Mouse (Mus musculus): ENCODE results near the gene Tspoap1.

Tspoap1 gene

DNA sequence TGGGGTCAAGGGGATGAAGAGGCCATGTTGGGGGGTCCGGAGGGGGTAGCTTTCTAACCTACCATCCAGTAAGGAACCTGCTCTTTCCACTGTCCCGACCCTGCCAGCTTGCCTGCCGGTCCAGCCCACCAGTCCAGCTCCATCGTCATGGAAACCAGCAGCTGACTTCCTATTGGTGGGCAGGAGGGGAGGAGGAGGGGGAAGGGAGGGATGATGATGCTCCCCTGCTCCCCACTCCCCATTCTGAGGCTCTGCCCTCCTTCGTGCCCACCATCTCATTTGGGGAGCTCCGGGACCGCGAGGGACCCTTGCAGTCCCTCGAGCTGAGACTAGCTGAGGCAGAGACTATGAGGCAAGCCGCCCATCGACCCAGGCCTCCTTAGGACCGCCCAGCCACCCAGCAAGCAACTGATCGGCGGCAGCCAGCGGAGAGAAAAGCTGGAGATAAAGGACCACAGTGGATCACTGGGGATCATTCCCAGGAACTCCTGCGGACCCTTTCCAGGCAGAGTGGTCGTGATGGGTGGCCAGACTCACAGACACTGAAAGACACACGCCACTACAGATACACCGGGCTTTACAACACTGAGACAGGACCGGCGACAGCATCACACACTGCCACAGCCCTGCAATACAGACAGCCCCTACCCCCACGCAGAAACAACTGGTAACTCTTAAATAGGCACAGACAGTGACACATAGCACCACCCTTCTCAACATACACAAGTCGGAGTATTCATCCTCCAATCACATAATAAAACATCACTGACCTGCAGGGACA is at the start of gene Tspoap1:
TSS of gene Tspoap1 (plus strand) at position 241 of the 781 bp plus-strand sequence.
- in situ Hi-C loops (cut with MboI, MseI) = no loop called here

- in situ Hi-C loops (cut with MboI, MseI) = no loop called here
Observed at GRCm38 (mm10) chr11:87712188-87712587, 48.2 kb upstream of the Tspoap1 start.

DNA sequence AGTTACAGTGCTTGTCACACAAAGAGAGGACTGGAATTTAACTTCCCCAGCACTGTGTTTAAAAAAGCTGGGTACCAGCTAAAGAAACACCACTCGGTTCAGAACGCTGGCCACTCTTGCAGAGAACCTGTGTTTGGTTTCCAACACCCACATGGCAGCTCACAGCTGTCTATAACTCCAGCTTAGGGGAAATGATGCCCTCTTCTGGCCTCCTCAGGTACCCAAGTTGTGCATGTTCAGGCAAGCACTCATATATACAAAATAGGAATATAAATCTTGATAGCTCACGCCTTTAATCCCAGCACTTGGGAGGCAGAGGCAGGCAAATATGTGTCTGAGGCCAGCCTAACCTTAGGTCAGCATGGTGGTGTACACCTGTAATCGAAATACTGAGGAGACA is 44.3 kb upstream of the Tspoap1 start:
- in situ Hi-C loops (cut with MboI, MseI) = no loop called here

GRCm38 (mm10) chr11:87719526-87719925 is 40.8 kb upstream of the Tspoap1 start:
- in situ Hi-C loops (cut with MboI, MseI) = no loop called here

- in situ Hi-C loops (cut with MboI, MseI) = no loop called here
Observed at GRCm38 (mm10) chr11:87720324-87720723, 40.0 kb upstream of the Tspoap1 start.

- in situ Hi-C loops (cut with MboI, MseI) = no loop called here
Observed at GRCm38 (mm10) chr11:87720839-87721238, 39.5 kb upstream of the Tspoap1 start.

DNA sequence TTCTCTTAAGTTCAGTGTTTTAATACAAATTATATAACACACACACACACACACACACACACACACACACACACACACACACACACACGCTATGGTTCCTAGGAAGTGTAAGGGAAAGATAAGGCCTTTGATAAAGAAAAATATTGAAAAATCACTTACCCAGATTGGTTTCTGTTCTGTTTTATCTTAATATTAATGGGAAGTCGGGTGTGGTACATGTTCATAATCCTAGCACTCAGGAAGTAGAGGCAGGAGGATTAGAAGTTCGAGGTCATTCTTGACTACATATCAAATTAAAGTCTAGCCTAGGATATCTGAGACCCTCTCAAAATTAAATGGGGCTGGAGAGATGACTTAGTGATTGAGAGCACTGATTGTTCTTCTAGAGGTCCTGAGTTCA is 38.2 kb upstream of the Tspoap1 start:
- in situ Hi-C loops (cut with MboI, MseI) = no loop called here

- in situ Hi-C loops (cut with MboI, MseI) = no loop called here
Observed at GRCm38 (mm10) chr11:87722891-87723290, 37.5 kb upstream of the Tspoap1 start.

- in situ Hi-C loops (cut with MboI, MseI) = loop anchor here (25.0 kb wide), 1 partner anchor 1138 kb away; no protein-coding TSS in a partner anchor
Observed at GRCm38 (mm10) chr11:87725515-87725914, 34.8 kb upstream of the Tspoap1 start.

DNA sequence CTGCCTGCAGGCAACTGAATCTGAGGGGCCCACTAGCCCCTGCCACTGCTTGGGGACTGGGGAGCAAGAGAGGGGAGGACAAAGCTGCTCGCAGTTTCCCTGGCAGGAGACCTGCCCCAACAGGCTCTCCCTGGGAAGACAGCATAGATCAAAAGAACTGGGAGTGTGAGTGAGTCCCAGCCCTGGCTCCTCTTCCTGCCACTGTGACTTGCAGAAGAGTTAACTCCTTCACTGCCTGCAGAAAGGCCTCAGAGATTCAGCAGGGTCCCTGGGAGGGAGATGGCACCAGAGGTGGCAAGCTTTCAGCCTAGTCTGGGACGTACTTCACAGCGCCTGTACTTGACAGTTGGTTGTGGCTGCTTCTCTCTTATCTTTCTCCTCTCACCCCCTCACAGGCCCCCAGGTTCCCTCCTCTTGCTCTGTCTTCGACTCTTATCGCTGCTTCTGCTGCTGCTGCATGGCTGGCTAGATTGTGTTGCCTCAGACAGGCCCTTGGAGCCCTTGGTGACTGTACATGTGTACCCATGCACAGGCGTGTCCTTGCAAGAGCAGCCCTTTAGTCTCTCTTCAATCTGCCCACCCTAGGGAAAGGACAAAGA is 34.3 kb upstream of the Tspoap1 start:
- in situ Hi-C loops (cut with MboI, MseI) = loop anchor here (25.0 kb wide), 1 partner anchor 1139 kb away; no protein-coding TSS in a partner anchor

DNA sequence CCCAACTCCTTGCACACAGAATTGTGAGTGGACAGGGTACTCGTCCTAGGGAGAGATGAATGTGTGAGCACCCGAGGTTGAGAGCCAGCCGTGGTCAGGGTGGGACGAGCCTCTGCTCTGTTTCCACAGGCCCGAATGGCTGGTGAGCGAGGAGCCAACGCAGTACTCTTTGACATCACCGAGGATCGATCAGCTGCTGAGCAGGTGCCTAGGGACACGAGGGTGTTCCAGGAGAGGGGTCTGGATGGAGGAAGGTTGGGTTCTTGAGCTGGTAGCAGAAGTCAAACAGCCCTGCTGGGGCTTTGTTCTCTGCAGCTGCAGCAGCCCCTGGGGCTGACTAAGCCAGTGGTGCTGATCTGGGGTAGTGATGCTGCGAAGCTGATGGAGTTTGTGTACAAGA is 33.3 kb upstream of the Tspoap1 start:
- in situ Hi-C loops (cut with MboI, MseI) = loop anchor here (25.0 kb wide), 1 partner anchor 1140 kb away; no protein-coding TSS in a partner anchor

DNA sequence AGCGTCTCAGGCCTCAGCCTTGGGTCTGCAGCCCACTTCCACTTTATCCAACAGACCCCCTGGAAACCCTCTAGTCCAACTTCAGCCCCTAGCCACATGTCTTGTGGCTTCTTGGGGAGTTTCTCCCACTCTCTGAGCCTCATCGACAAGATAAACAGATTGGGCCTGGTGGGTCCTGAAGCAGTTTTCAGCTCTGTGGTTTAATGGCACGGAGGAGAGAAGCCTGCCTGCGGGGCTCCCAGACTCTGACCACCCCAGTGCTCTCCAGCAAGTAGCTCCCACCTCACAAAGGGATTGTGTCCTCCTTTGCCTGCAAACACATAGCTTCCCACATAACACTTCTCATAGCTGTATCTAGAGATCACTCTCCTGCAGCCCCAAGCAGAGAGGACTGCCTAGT is 32.9 kb upstream of the Tspoap1 start:
- in situ Hi-C loops (cut with MboI, MseI) = loop anchor here (25.0 kb wide), 1 partner anchor 1140 kb away; no protein-coding TSS in a partner anchor

DNA sequence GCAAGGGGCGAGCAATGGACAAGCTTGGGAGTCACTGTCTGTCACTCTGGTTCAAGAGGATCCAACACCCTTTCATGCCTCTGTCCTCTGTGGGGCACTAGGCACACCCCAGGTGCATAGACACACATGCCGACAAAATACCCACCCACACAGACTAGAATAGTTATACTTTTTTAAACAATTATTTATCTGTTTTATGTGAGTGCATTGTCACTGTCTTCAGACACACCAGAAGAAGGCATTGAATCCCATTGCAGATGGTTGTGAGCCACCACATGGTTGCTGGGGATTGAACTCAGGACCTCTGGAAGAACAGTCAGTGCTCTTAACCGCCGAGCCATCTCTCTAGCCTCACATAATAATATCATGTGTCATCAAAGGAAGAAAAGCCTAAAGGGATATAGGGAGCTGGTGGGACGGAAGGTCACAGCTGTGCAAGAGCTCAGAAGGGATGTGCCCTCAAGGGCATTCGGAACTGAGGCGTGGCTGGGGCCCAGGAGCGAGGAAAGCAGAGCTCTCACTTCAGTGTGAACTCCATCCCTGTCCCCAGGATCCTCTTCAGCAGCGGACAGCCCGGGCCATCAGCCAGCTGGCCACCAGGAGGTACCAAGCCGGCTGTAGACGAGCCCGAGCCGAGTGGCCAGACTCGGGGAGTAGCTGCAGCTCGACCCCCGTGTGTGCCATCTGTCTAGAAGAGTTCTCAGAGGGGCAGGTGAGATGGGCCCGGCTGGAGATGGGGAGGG is 31.3 kb upstream of the Tspoap1 start:
- in situ Hi-C loops (cut with MboI, MseI) = loop anchor here (25.0 kb wide), 1 partner anchor 1142 kb away; no protein-coding TSS in a partner anchor

GRCm38 (mm10) chr11:87729593-87730185 is 30.7 kb upstream of the Tspoap1 start:
- in situ Hi-C loops (cut with MboI, MseI) = loop anchor here (25.0 kb wide), 1 partner anchor 1142 kb away; no protein-coding TSS in a partner anchor

DNA sequence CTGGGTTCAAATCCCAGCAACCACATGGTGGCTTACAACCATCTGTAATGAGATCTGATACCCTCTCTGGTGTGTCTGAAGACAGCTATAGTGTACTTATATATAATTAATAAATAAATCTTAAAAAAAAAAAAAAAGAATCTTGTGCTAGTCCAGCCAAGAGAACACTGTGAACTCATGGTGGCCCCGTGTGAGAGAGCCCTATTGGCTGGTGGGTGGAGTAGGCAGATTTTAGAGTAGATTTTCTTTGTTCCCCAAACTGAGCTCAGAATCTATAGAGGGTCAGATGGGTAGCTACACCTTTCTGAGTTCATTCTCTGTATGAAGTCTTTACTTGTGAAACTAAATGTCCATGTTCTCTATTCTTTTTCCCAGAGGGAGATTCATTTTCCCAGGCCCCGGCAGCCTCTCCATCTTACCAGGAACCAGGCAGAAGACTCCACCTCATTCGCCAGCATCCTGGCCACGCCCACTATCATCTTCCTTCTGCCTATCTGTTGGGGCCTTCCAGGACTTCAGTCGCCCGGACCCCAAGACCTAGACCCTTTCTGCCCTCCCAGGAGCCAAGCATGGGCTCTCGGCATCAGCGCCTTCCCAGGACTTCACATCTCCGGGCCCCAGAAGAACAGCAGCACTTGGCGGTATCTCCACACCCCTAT is 29.6 kb upstream of the Tspoap1 start:
- in situ Hi-C loops (cut with MboI, MseI) = loop anchor here (25.0 kb wide), 1 partner anchor 1143 kb away; no protein-coding TSS in a partner anchor

- in situ Hi-C loops (cut with MboI, MseI) = loop anchor here (25.0 kb wide), 1 partner anchor 1147 kb away; no protein-coding TSS in a partner anchor
Observed at GRCm38 (mm10) chr11:87734346-87734745, 26.0 kb upstream of the Tspoap1 start.

GRCm38 (mm10) chr11:87735691-87736090 is 24.6 kb upstream of the Tspoap1 start:
- in situ Hi-C loops (cut with MboI, MseI) = loop anchor here (25.0 kb wide), 1 partner anchor 1148 kb away; no protein-coding TSS in a partner anchor

DNA sequence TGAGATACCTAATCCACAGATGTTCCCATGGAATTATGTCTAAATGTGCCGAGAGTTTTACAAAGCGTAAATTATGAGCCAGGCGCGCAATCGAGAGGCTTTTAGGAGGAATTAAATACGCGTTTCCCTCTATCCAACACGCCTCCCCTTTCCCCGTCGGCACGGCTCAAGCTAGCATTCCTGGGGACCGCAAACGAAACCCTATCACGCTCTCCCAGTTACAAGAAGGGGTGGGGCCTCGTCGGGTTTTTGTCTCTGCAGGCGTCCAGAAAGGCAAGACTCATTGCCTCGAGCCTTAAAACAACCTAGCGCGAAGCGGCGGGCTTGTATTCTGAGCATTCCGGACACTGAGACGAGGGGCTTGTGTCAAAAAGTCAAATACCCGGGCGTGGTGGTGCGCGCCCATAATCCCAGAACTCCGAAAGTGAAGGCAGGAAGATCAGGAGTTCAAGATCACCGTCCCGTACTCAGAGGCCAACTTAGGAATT is 23.6 kb upstream of the Tspoap1 start:
- in situ Hi-C loops (cut with MboI, MseI) = loop anchor here (25.0 kb wide), 1 partner anchor 1149 kb away; no protein-coding TSS in a partner anchor

DNA sequence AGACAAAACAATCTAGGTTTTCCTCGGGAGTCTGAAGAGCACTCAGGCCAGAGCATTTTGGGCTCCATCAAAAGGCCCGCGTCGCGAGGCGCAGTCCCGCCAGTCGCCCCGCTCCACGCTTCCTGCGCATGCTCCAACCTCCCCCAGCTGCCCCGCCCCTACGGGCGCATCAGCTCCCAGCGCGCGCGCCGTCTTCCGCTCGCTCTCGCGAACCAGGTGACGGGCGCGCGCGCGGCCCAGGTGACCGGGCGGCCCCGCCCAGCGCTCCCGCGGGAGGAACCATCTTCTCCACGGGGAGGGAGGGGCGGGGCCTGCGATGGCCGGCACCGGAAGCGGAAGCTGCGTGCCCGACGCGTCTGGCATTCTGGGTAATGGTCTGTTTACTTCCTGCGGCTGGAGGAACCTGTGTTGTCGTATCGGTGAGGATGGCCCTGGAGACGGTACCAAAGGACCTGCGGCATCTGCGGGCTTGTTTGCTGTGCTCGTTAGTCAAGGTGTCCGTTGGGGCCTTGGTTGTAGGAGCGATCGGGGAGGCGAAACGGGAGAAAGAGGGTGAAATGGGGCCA is 23.1 kb upstream of the Tspoap1 start, which contains the start of gene Supt4a:
TSS of gene Supt4a (plus strand) at position 378 of the 566 bp plus-strand sequence.
- in situ Hi-C loops (cut with MboI, MseI) = loop anchor here (25.0 kb wide), 1 partner anchor 1150 kb away; no protein-coding TSS in a partner anchor

- in situ Hi-C loops (cut with MboI, MseI) = loop anchor here (25.0 kb wide), 1 partner anchor 1156 kb away; no protein-coding TSS in a partner anchor
Observed at GRCm38 (mm10) chr11:87743691-87744090, 16.6 kb upstream of the Tspoap1 start.

Data from T-helper 1 cell (primary cell).